Mouse (Mus musculus) olfactory bulb, adult 2 months (tissue): Measurements from ENCODE around the gene Ecsit.

ENCODE experiments used
- CTCF ChIP-seq: fragments of 200-500 bp; IDR thresholded peaks from 2 replicates; pipeline ENCODE4 v1.5.1; 2012; ENCODE audit warnings: low read depth, mild to moderate bottlenecking, low read length, moderate library complexity; ENCODE audit not compliant: insufficient read depth
- POLR2A ChIP-seq: fragments of 200-500 bp; IDR thresholded peaks from 2 replicates; pipeline ENCODE4 v1.6.1; 2012; ENCODE audit warnings: mild to moderate bottlenecking, low read depth, low read length, moderate library complexity; ENCODE audit not compliant: insufficient read depth

GRCm38 (mm10) chr9:22072276-22072675, 13.0 kb downstream of the Ecsit start:
- TF ChIP-seq CTCF = no peak
- no peak for TF ChIP-seq POLR2A
